Mouse (Mus musculus) MEL (cell line): ENCODE results near the gene Slc25a45. TPM values are rescaled to one million over a fixed set of nuclear protein-coding genes. Genes with fewer than 3 reads are reported as not detected.

Experiments used
- DNase-seq: peaks from one replicate; pipeline ENCODE4 v3.0.0; 2011; ENCODE audit warnings: low read depth, low spot score
- H3K27ac ChIP-seq: 2 replicates; pipeline ENCODE4 v1.5.1; 2012; ENCODE audit warnings: low read depth, mild to moderate bottlenecking, control low read depth, low read length, moderate library complexity; ENCODE audit not compliant: control insufficient read depth
- H3K27me3 ChIP-seq, 2 experiments: fragments of 150-350 bp in 1 of 2; sonication (generic) in 1 of 2; 2 replicates each; pipeline ENCODE4 v1.6.1; 2012; ENCODE audit warnings: low read length in 2 of 2, mild to moderate bottlenecking in 2 of 2, improper control_type of control experiment in 1 of 2, moderate library complexity in 1 of 2; ENCODE audit not compliant: insufficient read depth in 2 of 2, control insufficient read depth in 1 of 2
- H3K36me3 ChIP-seq, 2 experiments: 2 replicates each; pipeline ENCODE4 v1.6.1; 2012 to 2014; ENCODE audit warnings: low read length in 2 of 2, improper control_type of control experiment in 1 of 2, inconsistent platforms in 1 of 2, mild to moderate bottlenecking in 1 of 2; ENCODE audit not compliant: insufficient read depth in 2 of 2, control insufficient read depth in 1 of 2
- H3K4me1 ChIP-seq, 2 experiments: fragments of 150-350 bp in 1 of 2; sonication (generic) in 1 of 2; 2 replicates each; pipeline ENCODE4 v1.6.1; 2012; ENCODE audit warnings: low read length in 2 of 2, improper control_type of control experiment in 1 of 2, mild to moderate bottlenecking in 1 of 2; ENCODE audit not compliant: insufficient read depth in 2 of 2, control insufficient read depth in 1 of 2
- H3K4me3 ChIP-seq, 2 experiments: fragments of 150-350 bp in 1 of 2; sonication (generic) in 1 of 2; 2 replicates each; pipeline ENCODE4 v1.5.1; 2012; ENCODE audit warnings: low read depth in 2 of 2, low read length in 2 of 2, mild to moderate bottlenecking in 2 of 2, moderate library complexity in 2 of 2, control low read depth in 1 of 2, improper control_type of control experiment in 1 of 2; ENCODE audit not compliant: control insufficient read depth in 1 of 2, insufficient read depth in 1 of 2
- H3K79me2 ChIP-seq: 2 replicates; pipeline ENCODE4 v1.6.1; 2012; ENCODE audit warnings: mild to moderate bottlenecking, low read length, moderate library complexity; ENCODE audit not compliant: control insufficient read depth, poor library complexity, insufficient read depth
- H3K9ac ChIP-seq: 2 replicates; pipeline ENCODE4 v1.6.1; 2012; ENCODE audit warnings: low read depth, mild to moderate bottlenecking, control low read depth, low read length, moderate library complexity; ENCODE audit not compliant: control insufficient read depth, poor library complexity, severe bottlenecking
- H3K9me3 ChIP-seq: fragments of 150-350 bp; sonication (generic); replicated peaks from 2 replicates; pipeline ENCODE4 v1.6.1; 2012; ENCODE audit warnings: mild to moderate bottlenecking, low read length, improper control_type of control experiment, moderate library complexity; ENCODE audit not compliant: insufficient read depth
- CHD1 ChIP-seq: IDR thresholded peaks from 2 replicates; pipeline ENCODE4 v1.6.1; 2012; ENCODE audit warnings: low read depth, mild to moderate bottlenecking, inconsistent platforms, low read length, improper control_type of control experiment
- CHD2 ChIP-seq: IDR thresholded peaks from 2 replicates; pipeline ENCODE4 v1.6.1; 2011; ENCODE audit warnings: low read length, improper control_type of control experiment
- CTCF ChIP-seq, 3 experiments: IDR thresholded peaks in 2 of 3; conservative IDR thresholded peaks in 1 of 3; 2 replicates each; pipeline ENCODE4 v1.5.1; 2011 to 2012; ENCODE audit warnings: low read length in 3 of 3, low read depth in 2 of 3, mild to moderate bottlenecking in 2 of 3, improper control_type of control experiment in 1 of 3, inconsistent platforms in 1 of 3, mixed read lengths in 1 of 3, moderate library complexity in 1 of 3; ENCODE audit not compliant: control insufficient read depth in 1 of 3, insufficient read depth in 1 of 3, poor library complexity in 1 of 3, severe bottlenecking in 1 of 3
- E2F4 ChIP-seq: IDR thresholded peaks from 2 replicates; pipeline ENCODE4 v1.6.1; 2011; ENCODE audit warnings: low read depth, low read length, improper control_type of control experiment, borderline replicate concordance
- ETS1 ChIP-seq: IDR thresholded peaks from 2 replicates; pipeline ENCODE4 v1.6.1; 2012; ENCODE audit warnings: low read depth, mild to moderate bottlenecking, inconsistent platforms, low read length, improper control_type of control experiment, moderate library complexity
- HCFC1 ChIP-seq: IDR thresholded peaks from 2 replicates; pipeline ENCODE4 v1.6.1; 2012; ENCODE audit warnings: low read depth, mild to moderate bottlenecking, inconsistent platforms, low read length, improper control_type of control experiment, moderate library complexity
- MAFK ChIP-seq: IDR thresholded peaks from 2 replicates; pipeline ENCODE4 v1.6.1; 2011; ENCODE audit warnings: low read depth, mild to moderate bottlenecking, low read length, improper control_type of control experiment, borderline replicate concordance
- MAX ChIP-seq: IDR thresholded peaks from 2 replicates; pipeline ENCODE4 v1.6.1; 2011; ENCODE audit warnings: low read length, improper control_type of control experiment
- MAZ ChIP-seq: IDR thresholded peaks from 2 replicates; pipeline ENCODE4 v1.6.1; 2012; ENCODE audit warnings: low read depth, mild to moderate bottlenecking, inconsistent platforms, low read length, improper control_type of control experiment
- MEF2A ChIP-seq: IDR thresholded peaks from 2 replicates; pipeline ENCODE4 v1.6.1; 2014; ENCODE audit warnings: low read depth, mild to moderate bottlenecking, inconsistent platforms, low read length, improper control_type of control experiment; ENCODE audit not compliant: poor library complexity, insufficient replicate concordance, severe bottlenecking; ENCODE audit errors: extremely low read depth
- MXI1 ChIP-seq: IDR thresholded peaks from 2 replicates; pipeline ENCODE4 v1.6.1; 2011; ENCODE audit warnings: mild to moderate bottlenecking, low read depth, low read length, improper control_type of control experiment
- MYB ChIP-seq: IDR thresholded peaks from 2 replicates; pipeline ENCODE4 v1.6.1; 2011; ENCODE audit warnings: mild to moderate bottlenecking, low read depth, low read length, improper control_type of control experiment
- MYC ChIP-seq: IDR thresholded peaks from 2 replicates; pipeline ENCODE4 v1.6.1; 2011; ENCODE audit warnings: low read depth, mild to moderate bottlenecking, low read length, improper control_type of control experiment, moderate library complexity
- NELFE ChIP-seq: IDR thresholded peaks from 2 replicates; pipeline ENCODE4 v1.6.1; 2011; ENCODE audit warnings: low read depth, low read length, improper control_type of control experiment
- POLR2A ChIP-seq, 2 experiments: IDR thresholded peaks; 2 replicates each; pipeline ENCODE4 v1.6.1; 2011 to 2012; ENCODE audit warnings: low read length in 2 of 2, mild to moderate bottlenecking in 2 of 2, control low read depth in 1 of 2, improper control_type of control experiment in 1 of 2, low read depth in 1 of 2, moderate library complexity in 1 of 2; ENCODE audit not compliant: control insufficient read depth in 1 of 2, insufficient read depth in 1 of 2, poor library complexity in 1 of 2
- POLR2AphosphoS2 ChIP-seq: IDR thresholded peaks from 2 replicates; pipeline ENCODE4 v1.6.1; 2011; ENCODE audit warnings: low read length, improper control_type of control experiment
- POLR2AphosphoS5 ChIP-seq: IDR thresholded peaks from 2 replicates; pipeline ENCODE4 v1.6.1; 2012; ENCODE audit warnings: low read depth, borderline replicate concordance, mild to moderate bottlenecking, inconsistent platforms, low read length, moderate library complexity, mixed read lengths
- TAL1 ChIP-seq: IDR thresholded peaks from 2 replicates; pipeline ENCODE4 v1.6.1; 2012; ENCODE audit warnings: mild to moderate bottlenecking, inconsistent platforms, low read length, moderate library complexity, mixed read lengths
- TCF12 ChIP-seq: IDR thresholded peaks from 2 replicates; pipeline ENCODE4 v1.6.1; 2014; ENCODE audit warnings: low read depth, mild to moderate bottlenecking, inconsistent platforms, low read length, improper control_type of control experiment, moderate library complexity
- ZC3H11A ChIP-seq: IDR thresholded peaks from 2 replicates; pipeline ENCODE4 v1.6.1; 2012; ENCODE audit warnings: low read depth, mild to moderate bottlenecking, inconsistent platforms, low read length, improper control_type of control experiment
- ZMIZ1 ChIP-seq: IDR thresholded peaks from 2 replicates; pipeline ENCODE4 v1.6.1; 2012; ENCODE audit warnings: low read depth, mild to moderate bottlenecking, inconsistent platforms, low read length, improper control_type of control experiment, moderate library complexity
- ZNF384 ChIP-seq: IDR thresholded peaks from 2 replicates; pipeline ENCODE4 v1.6.1; 2012; ENCODE audit warnings: low read depth, mild to moderate bottlenecking, inconsistent platforms, low read length, improper control_type of control experiment
- polyA plus RNA-seq, 2 experiments: library from polyadenylated mRNA; stranded (reverse) in 1 of 2; unstranded in 1 of 2; fragments of >175 nt in 1 of 2; fragments of >200 nt in 1 of 2; gene quantifications; 2 replicates each; pipeline versions ENCODE4 v1.2.1 to v1.2.4; 2012; ENCODE audit warnings: low replicate concordance in 2 of 2, low read depth in 1 of 2; ENCODE audit not compliant: insufficient read length in 2 of 2, insufficient read depth in 1 of 2, missing spikeins in 1 of 2
- total RNA-seq: library from RNA; depleted of rRNA; stranded (reverse); fragments of 300-350 nt; gene quantifications from 2 replicates; pipeline ENCODE4 v1.2.3, GENCODE M21; 2012

Gene Slc25a45
- total and polyA plus RNA-seq, 3 experiments = 23.5 to 30.7 TPM; not detected in 1

DNA sequence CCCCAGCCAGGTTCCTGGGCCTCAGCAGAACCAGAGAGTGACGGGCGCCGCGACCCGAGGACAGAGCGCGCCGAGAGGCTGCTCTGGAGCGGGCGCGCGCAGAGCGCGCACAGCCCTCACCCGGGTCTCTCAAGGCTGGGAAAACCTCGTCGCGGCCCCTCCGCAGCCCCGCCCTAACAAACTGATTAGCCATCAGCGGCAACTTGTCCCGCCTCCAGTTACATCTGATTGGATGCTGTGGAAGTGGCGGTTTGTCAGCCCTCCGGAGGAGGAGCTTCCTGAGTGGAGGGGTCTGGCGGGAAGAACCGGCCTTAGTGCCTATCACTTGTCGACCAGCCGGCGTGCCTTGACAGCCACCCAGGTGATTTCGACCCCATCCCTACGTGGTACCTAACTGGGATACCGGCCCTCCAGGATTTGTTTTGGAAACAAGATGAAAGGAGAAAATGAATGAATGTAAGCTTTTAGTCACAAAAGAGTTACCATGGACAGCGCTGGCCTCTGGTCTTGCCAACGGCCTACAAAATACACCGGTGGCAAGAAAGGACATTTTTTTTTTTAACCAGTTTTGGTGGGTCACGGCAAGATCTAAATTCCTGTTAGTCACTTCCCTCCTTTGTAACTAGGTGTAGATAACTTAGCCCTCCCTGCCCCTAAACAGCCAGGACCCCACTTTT lies 16.5 kb downstream of the Slc25a45 start, which contains the start of gene Tigd3 (continued):
- TF ChIP-seq MXI1 (peak; percentile 81), ZMIZ1 (peak; percentile 84), ZC3H11A (no peak)

DNA sequence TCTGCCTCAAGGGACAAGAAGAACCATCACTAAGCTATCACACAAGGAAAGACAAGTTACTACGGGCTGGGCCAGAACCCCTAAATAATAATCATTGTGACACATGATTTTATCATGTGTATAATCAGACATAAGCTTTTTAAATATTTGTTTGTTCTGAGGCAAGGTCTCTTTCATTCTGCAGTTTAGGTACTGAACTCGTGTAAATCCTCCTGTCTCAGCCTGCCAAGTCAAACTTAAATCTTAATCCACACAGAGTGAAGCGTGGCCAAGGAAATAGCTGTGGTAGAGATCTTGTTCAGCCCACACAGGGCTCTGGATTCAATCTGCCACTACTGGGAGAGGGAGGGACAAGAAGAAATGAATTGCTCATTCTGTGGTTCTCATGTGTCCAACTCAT lies 29.7 kb downstream of the Slc25a45 start:
- no peaks in the 10 kb centered on the region for H3K27me3 ChIP-seq
- no peak for DNase-seq
- no peak overlapping the region for H3K27ac ChIP-seq
- no peak for TF ChIP-seq ZC3H11A
- no peak for TF ChIP-seq MAX
- TF ChIP-seq POLR2A (IDR thresholded peaks at IDR 0.05; ENCODE audit: control insufficient read depth in 1 of 2, insufficient read depth in 1 of 2, low read depth in 1 of 2, low read length in 2 of 2, poor library complexity in 1 of 2) = no peak
- no peak for TF ChIP-seq MAZ
- no peak for TF ChIP-seq NELFE
- TF ChIP-seq MYB = no peak
- TF ChIP-seq POLR2AphosphoS5 = no peak
- no peak for TF ChIP-seq CTCF (IDR thresholded peaks at IDR 0.05 in 2 of 3, conservative IDR thresholded peaks at IDR 0.05 in 1 of 3; ENCODE audit: control insufficient read depth in 1 of 3, insufficient read depth in 1 of 3, low read depth in 2 of 3, low read length in 3 of 3, poor library complexity in 1 of 3, severe bottlenecking in 1 of 3)
- no peak for TF ChIP-seq MAFK
- TF ChIP-seq E2F4 = no peak
- no peak for TF ChIP-seq TAL1
- no peak for TF ChIP-seq MEF2A
- no peak for TF ChIP-seq HCFC1
- TF ChIP-seq ZNF384 = no peak
- no peak for TF ChIP-seq ETS1
- H3K9ac ChIP-seq = no peak overlapping the region
- peaks cover 8 to 16% of the 10 kb centered on the region in 2 experiments for H3K4me1 ChIP-seq
- H3K9me3 ChIP-seq = no peaks in the 10 kb centered on the region
- no peak overlapping the region for H3K4me3 ChIP-seq
- H3K79me2 ChIP-seq = peaks cover 40% of the 10 kb centered on the region
- peaks cover 19 to 33% of the 10 kb centered on the region in 2 experiments for H3K36me3 ChIP-seq

DNA sequence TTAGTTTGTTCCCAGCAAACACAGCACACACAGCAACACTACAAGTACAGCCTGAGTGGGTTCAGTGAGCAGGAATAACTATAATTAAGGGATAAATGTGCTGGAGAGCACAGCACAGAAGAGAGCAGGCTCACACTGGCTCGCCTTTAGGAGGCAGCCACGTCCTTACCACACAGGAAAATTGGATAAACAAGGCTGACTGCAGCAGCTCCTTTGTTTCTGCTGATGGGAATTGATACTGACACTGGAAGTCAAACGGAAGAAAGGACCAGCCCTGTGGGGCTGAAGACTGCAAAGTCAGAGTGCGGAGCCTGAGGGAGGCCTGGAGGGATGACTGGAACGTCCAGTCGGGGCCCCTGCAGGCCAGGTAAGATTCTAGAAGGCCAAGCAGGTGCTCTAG lies 32.6 kb downstream of the Slc25a45 start:
- no peak overlapping the region for H3K9ac ChIP-seq
- H3K36me3 ChIP-seq = peaks cover 20 to 27% of the 10 kb centered on the region in 2 experiments
- TF ChIP-seq HCFC1 (no peak), NELFE (no peak), E2F4 (no peak), MYB (no peak), CHD1 (no peak), MEF2A (no peak), TCF12 (no peak), POLR2A (IDR thresholded peaks at IDR 0.05; ENCODE audit: control insufficient read depth in 1 of 2, insufficient read depth in 1 of 2, low read depth in 1 of 2, low read length in 2 of 2, poor library complexity in 1 of 2) (no peak), TAL1 (no peak), MYC (no peak), CTCF (IDR thresholded peaks at IDR 0.05 in 2 of 3, conservative IDR thresholded peaks at IDR 0.05 in 1 of 3; ENCODE audit: control insufficient read depth in 1 of 3, insufficient read depth in 1 of 3, low read depth in 2 of 3, low read length in 3 of 3, poor library complexity in 1 of 3, severe bottlenecking in 1 of 3) (no peak), CHD2 (no peak), POLR2AphosphoS2 (no peak)
- TF ChIP-seq, all 39 proteins: peak for 0
- H3K27ac ChIP-seq = no peak overlapping the region
- H3K27me3 ChIP-seq = no peaks in the 10 kb centered on the region
- H3K4me3 ChIP-seq = no peak overlapping the region
- H3K4me1 ChIP-seq = peaks cover 8 to 25% of the 10 kb centered on the region in 2 experiments
- H3K9me3 ChIP-seq = no peaks in the 10 kb centered on the region
- DNase-seq = no peak
- H3K79me2 ChIP-seq = peaks cover 48% of the 10 kb centered on the region
